Mouse (Mus musculus): ENCODE measurements around the gene BC048679.

DNA sequence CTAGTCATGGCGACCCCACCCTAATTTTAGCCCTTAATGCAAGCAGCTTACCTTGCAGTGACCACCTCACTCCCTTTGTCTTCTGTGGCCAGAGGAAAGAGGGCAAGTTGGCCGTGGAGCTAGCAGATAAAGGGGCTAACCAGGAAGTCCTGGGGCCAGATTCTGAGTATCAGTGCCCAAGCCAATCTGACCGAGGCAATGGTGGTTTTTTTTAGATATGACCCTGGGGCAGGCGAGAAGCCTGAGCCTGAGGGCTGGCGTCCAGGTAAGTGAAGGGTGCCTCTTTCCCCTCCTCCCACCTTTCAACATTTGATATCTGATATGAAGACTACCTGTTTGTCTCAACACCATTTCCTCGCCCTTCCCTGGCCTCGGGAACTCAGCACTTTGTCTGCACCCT, at the start of gene BC048679:
- TF ChIP-seq CTCF (IDR thresholded peaks at IDR 0.05; ENCODE audit: low read depth): no peak
- no peak for TF ChIP-seq EP300 (IDR thresholded peaks at IDR 0.05; ENCODE audit: low read depth)

Data from liver, embryonic 14.5 days (tissue).